Mouse (Mus musculus): ENCODE measurements around the gene Mdh2. TPM values are rescaled to one million over a fixed set of nuclear protein-coding genes. Genes with fewer than 3 reads are reported as not detected.

The Mdh2 gene
- 156 and 193 TPM in 2 replicates for total RNA-seq (2015; ENCODE audit: low replicate concordance)
- 74.0 and 81.6 TPM in 2 replicates for total RNA-seq (2017; ENCODE audit: low replicate concordance)

DNA sequence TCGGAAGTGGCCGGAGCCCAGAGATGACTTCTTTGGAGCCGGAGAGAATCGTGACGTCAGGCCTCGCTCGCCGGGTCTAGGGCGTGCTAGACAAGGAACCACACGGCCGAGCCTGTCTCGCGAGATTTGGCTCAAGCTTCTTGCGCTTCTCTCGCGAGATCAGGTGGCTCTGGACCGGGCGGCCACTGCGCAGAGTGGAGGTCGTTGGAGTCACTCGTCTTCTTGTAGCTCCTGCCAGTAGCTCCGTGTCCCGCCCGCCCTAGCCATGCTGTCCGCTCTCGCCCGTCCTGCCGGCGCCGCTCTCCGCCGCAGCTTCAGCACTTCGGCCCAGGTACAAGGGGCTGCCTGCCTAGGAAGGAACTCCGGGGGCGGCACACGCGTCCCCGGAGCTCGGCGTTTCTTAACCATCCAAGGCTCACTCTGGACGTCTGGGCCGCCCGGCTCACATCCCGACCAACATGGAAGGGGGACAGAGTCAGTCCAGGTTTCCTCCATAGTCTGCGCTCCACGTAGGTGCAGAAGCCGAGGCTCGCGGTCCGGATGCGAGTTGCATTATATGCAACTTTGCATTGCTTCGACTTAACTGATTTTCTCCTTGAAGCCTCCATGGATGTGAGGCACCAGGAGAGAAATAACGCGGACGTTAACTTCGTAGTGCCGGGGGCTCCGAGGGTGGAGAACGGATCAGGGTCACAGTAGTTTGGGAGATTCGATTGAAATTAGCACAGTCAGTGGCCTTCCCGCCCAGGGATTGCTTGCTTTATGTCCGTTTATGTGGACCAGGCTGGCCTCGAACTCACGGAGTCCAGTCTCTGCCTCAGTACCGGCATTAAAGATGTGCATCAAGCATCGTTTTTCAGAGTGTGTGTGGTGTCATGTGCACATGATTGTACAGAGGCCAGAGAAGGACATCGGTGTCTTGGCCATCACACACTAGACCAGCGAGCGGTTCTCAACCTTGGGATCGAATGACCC lies at the start of gene Mdh2:
Gene Mdh2 (plus strand): TSS at position 10 of the 975 bp plus-strand sequence.
- peak; percentile 92 for ATAC-seq (replicated peaks; ENCODE audit: low FRiP score, poor library complexity, severe bottlenecking)

DNA sequence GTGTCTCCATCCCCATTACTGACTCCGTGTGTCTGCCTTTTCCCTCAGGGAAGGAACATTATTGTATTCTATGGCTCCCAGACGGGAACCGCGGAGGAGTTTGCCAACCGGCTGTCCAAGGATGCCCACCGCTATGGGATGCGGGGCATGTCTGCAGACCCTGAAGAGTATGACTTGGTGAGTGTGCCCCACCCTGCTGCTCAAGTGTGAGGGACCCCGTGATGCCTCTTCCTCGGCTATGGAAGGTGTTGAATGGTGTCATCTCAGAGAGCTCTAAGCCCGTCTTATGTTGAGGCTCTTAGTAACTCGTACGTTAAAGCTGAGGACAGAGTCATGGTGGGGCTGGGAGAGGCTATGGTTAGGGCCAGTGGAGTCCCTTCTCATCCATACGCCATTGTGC lies 48.9 kb upstream of the Mdh2 start:
- no peak for ATAC-seq (replicated peaks; ENCODE audit: low FRiP score, poor library complexity, severe bottlenecking)

- no peak for ATAC-seq (replicated peaks; ENCODE audit: low FRiP score, poor library complexity, severe bottlenecking)
Observed at GRCm38 (mm10) chr5:135730278-135730677, 48.0 kb upstream of the Mdh2 start.

DNA sequence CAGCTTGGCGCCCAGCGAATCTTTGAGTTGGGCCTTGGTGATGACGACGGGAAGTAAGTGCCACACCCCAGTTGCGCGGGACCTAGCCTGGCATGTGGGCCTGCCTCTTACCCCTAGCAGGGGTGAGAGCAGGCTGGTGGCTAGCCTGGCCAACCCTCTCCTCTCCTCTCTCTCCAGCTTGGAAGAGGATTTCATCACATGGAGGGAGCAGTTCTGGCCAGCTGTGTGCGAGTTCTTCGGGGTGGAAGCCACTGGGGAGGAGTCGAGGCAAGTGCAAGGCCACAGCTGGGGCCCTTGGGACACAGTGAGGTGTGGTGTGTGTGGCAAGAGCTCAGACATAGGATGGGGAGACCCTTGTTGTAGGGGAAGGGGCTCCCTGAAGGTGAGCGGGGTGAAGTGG lies 47.4 kb upstream of the Mdh2 start:
- ATAC-seq (replicated peaks; ENCODE audit: low FRiP score, poor library complexity, severe bottlenecking), result no peak

- ATAC-seq (replicated peaks; ENCODE audit: low FRiP score, poor library complexity, severe bottlenecking), result no peak
Observed at GRCm38 (mm10) chr5:135731322-135731721, 47.0 kb upstream of the Mdh2 start.

DNA sequence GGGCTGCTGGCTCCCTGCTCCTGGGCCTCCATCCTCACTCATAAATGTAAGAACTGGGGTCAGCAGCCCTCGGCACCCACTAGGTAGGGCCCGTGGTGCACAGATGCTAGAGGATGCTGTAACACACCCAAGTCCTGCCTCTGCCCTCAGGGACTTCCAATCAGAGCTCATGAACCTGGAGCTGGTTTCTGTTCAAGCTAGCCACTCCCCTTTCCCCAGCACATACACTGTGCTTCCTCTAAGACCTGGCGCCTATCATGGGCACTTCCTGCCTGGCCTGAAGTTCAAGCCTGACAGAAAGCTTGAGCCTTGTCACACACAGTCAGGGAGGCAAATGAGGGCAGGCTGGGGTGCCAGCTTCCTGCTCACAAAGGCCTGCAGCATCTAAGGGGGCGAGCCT lies 45.2 kb upstream of the Mdh2 start:
- ATAC-seq (replicated peaks; ENCODE audit: low FRiP score, poor library complexity, severe bottlenecking), result no peak

DNA sequence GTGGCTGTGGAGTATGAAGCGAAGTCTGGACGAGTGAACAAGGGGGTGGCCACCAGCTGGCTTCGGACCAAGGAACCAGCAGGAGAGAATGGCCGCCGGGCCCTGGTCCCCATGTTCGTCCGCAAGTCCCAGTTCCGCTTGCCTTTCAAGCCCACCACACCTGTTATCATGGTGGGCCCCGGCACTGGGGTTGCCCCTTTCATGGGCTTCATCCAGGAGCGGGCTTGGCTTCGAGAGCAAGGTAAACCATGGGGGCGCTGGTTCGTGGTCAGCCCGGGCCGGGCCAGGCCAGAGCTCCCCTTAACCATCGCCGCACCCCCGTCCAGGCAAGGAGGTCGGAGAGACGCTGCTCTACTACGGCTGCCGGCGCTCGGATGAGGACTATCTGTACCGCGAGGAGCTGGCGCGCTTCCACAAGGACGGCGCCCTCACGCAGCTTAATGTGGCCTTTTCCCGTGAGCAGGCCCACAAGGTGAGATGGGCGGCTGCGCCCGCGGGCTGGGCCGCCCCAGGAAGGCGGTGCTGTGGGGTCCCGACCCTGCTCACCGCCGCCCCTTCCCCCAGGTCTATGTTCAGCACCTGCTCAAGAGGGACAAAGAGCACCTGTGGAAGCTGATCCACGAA lies 44.1 kb upstream of the Mdh2 start:
- ATAC-seq (replicated peaks; ENCODE audit: low FRiP score, poor library complexity, severe bottlenecking), result no peak

DNA sequence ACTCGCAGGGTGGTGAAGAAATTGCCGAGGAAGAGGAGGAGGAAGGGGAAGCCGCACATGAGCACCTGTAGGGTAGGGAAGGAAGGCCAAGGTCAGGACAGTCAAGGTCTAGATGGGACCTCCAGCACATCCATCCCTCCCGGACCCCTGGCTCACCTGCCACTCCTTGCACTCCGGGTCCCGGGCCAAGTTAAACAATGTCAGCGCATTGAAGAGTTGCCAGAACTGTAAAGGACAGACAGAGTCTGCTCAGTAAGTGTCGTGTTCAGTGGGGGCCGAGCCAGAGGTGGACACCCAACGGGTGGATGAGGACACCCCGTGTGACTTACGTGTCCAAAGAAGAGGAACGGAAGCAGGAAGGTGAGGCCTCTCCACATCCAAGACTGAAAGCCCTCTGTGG lies 42.5 kb upstream of the Mdh2 start:
- no peak for ATAC-seq (replicated peaks; ENCODE audit: low FRiP score, poor library complexity, severe bottlenecking)

- ATAC-seq (replicated peaks; ENCODE audit: low FRiP score, poor library complexity, severe bottlenecking), result no peak
Observed at GRCm38 (mm10) chr5:135736544-135736943, 41.7 kb upstream of the Mdh2 start.

DNA sequence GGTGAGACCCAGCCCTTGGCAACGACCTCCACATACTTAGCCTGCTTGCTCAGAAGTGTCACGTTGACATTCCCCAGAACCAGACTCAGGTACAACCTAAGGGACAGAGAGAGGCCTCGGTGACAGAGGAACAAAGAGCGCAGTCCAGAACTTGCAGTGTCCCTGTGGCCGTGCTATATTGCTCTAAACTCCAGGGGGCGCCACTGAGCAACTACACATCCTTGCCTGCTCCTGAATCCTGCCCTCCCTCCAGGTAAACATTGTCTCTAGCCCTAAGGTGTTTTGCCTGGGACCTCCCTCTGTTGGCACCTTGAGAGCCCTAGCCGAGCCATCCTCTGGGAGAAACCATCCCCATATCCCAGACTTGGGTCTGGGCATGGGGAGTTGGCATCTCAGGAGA lies 41.1 kb upstream of the Mdh2 start:
- ATAC-seq (replicated peaks; ENCODE audit: low FRiP score, poor library complexity, severe bottlenecking), result no peak

DNA sequence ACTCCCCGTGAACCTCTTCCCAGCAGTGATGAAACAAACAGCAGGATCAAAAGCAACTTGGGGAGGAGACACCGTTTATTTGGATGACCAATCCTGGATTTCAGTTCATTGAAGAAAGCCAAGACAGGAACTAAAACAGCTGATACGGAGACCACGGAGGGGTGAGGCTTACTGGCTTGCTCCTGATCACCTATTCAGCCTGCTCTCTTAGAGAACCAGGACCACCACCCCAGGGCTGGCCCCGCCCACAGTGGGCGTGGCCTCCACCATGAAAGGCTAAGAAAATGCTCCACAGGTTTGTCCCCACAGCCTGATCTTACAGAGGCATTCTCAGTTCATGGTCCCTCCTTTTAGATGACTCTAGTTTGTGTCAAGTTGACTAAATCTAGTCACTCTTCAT lies 40.0 kb upstream of the Mdh2 start:
- ATAC-seq (replicated peaks; ENCODE audit: low FRiP score, poor library complexity, severe bottlenecking), result no peak

DNA sequence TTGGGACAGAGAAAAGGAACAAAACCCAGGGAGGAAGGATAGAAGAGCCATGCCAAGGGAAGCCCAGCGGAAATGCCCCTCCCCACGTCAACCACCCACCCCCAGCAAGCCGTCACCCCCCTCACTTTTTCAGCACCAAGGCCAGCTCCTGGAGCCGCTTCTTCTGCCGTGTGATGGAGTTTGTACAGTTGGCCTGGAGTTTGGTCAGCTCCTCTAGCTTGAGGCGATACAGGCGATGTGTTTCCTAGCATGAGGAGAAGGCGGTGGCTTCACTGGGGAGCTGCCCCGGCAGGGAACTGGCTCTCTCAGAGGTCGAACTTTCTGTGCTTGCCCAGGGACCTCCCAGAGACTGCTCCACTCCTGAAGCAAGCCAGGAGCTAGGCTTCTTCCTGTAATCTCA lies 36.1 kb upstream of the Mdh2 start:
- no peak for ATAC-seq (replicated peaks; ENCODE audit: low FRiP score, poor library complexity, severe bottlenecking)

DNA sequence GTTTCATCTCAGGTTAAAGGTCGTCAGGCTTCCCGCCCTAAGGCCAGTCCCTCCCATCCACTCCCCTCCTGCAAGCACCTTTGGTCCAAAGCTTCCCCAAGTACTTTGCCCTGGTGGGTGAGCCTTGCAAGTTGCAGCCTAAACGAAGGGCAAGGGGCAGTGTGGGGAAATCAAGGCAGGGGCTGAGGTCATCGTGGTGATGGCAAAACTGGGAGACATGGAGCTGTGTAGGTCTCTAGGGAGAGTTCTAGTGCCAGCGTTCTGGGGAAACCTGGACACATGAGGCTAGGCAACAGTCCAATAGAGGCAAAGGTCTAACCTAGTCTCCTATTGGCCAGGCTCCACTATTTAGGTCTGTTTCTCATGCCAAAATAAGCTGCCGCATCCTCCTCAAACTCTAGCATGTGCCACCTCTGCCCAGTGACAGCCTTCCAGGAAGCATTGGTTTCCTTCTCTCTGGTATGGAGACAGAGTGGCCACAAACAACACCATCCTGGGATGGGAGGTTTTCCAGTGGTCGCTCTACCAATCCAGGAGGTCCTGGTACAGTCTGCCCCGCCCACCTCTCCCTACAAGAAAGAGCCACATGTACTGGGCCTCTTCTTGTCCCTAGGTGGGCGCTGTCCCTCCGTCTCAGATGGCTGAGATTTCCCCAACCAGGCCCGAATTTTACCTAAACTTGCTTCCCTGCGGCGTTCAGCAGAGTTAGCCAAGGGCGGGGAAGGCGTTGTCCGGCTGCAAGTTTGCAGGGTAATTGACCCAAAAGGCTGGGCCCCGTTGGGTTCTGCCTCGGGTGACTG lies 35.1 kb upstream of the Mdh2 start:
- no peak for ATAC-seq (replicated peaks; ENCODE audit: low FRiP score, poor library complexity, severe bottlenecking)

DNA sequence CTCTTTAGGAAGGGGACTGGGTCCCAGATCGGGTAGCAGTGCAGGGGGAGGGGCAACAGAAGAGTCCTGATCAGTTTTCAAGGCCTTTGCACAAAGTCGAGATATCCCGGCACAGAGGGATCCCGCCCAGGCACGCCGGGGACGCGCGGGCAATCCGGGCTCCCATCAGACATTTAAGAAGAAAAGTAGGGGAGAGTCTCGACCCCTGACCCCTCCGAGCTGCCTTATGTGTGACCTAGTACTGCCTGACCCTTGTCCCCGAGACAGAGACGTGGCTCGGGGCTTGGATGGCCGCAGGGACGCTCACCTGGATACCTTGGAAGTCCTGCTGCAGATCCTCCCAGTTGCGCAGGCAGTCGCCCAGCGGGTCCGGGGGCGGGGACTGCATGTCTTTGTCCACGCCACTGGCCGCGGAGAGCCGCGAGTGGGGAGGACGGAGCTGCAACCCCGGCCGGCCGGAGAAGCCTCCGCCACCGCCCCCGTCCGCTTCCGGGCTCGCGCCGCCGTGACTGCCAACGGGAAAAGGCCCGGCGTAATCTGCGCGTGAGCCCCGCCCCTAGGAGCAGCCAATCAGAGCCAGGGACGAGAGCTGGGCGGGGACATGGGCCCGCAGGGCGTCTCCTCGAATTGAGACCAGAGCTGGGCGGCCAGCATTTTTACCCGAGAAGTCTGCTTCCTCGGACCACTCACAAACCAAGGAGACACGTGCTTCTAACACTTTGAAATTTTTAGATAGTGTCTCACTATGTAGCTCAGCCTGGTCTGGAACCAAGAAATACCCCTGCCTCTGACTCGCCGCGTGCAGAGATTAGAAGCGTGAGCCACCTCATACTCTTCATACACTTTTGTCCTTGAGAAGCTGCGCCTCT lies 34.3 kb upstream of the Mdh2 start, which contains the start of gene Tmem120a:
Gene Tmem120a (minus strand): TSS at position 708 of the 869 bp plus-strand sequence.
- peak; percentile 99 for ATAC-seq (replicated peaks; ENCODE audit: low FRiP score, poor library complexity, severe bottlenecking)

DNA sequence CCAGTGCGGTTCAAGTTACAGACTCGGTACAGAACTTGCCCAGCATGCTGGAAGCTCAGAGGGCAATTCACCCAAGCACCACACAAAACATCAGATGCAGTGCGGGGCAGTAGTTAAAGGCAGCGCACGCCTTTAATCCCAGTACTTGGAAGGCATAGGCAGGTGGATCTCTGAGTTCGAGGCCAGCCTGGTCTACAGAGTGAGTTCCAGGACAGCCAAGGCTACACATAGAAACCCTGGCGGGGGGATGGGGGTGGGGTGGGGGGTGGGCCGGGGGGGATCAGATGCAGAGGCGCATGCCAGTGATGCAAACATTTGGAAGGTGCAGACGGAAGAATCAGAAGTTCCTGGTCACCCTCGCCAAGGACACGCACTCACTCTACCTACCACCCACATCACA lies 33.5 kb upstream of the Mdh2 start:
- peak; percentile 9; the same call in 1 of the 2 replicates for ATAC-seq (replicated peaks; ENCODE audit: low FRiP score, poor library complexity, severe bottlenecking)

DNA sequence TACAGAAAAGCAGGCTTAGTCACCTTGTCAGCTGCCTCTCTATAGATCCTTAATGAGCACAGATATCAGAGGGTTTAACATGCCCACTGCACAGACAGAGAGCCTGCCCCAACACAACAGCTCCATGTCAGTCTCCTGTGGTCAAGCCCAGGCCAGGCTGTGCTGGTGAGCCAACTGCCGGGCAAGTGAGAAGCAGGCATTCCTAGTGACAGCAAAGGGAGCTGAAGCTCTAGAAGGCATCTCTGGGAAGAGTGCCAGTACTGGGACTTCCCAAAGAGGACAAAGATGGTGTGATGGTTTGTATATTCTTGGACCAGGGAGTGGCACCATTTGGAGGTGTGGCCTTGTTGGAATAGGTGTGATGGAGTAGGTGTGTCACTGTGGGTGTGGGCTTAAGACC lies 27.2 kb upstream of the Mdh2 start:
- ATAC-seq (replicated peaks; ENCODE audit: low FRiP score, poor library complexity, severe bottlenecking), result no peak

DNA sequence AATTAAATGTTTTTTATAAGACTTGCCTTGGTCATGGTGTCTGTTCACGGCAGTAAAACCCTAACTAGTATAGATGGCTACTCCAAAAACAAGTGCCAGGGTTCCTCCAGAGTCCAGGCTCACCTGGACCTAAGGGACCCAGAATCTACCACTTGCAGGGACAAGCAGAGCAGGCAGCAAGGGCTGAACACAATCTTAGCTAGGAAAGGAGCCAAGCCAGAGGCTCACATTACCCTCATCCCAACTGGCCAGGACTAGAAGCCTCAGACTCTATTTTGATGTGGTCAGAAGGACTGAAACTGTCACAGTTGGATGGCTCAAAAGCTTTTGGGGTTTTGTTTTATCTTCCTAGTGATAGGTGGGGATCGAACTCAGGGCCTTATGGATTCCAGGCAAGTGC lies 26.7 kb upstream of the Mdh2 start:
- ATAC-seq (replicated peaks; ENCODE audit: low FRiP score, poor library complexity, severe bottlenecking), result no peak

DNA sequence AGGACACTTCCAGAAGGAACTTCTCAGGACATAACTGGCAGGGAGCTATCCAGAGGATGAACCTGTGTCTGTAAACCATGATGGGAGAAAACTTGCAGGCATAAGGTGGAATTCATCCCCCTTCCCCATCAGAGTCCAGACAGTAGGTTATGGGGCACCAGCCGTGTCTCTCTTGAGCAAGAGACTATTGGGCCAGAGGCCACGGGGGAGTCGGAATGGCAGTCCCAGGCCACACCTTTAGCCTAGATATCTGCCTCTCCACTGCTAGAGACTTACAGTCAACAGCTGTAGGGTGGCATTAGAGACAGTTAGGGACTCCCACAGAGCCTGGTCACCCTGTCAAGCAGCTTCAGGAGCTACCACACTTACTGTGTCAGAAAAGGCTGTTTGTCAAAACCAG lies 16.4 kb upstream of the Mdh2 start:
- ATAC-seq (replicated peaks; ENCODE audit: low FRiP score, poor library complexity, severe bottlenecking), result no peak

- peak; percentile 52; the same call in 1 of the 2 replicates for ATAC-seq (replicated peaks; ENCODE audit: low FRiP score, poor library complexity, severe bottlenecking)
Observed at GRCm38 (mm10) chr5:135763526-135763925, 14.8 kb upstream of the Mdh2 start.

Measured in erythroid progenitor cell, adult 5-6 weeks (primary cell).